Mouse (Mus musculus): ENCODE measurements around the gene Phf8. TPM values are rescaled to one million over a fixed set of nuclear protein-coding genes. Genes with fewer than 3 reads are reported as not detected.

Gene Phf8
- polyA plus RNA-seq, 1 experiment from 2014 or later, result 16.8 TPM

GRCm38 (mm10) chrX:151520127-151520457 lies 380 bp upstream of the Phf8 start:
- 9% methylated on average over 15 of the region's 17 CpGs for WGBS
- no peak for DNase-seq (ENCODE audit: low spot score)
- no peaks in the 10 kb centered on the region for H3K27me3 ChIP-seq (ENCODE audit: control insufficient read depth, insufficient read depth, low read length)
- H3K27ac ChIP-seq, result peak overlapping the region; percentile 98
- no peaks in the 10 kb centered on the region for H3K9me3 ChIP-seq (ENCODE audit: control insufficient read depth, low read length)
- no peaks in the 10 kb centered on the region for H3K36me3 ChIP-seq (replicated peaks; ENCODE audit: control insufficient read depth, insufficient read depth)
- H3K4me2 ChIP-seq (replicated peaks), result peak overlapping the region; percentile 46
- H3K4me1 ChIP-seq (replicated peaks; ENCODE audit: control insufficient read depth, insufficient read depth, low read length), result 0 out of 2 replicates have a peak, but pooled peaks cover 3% of the 10 kb centered on the region
- peak overlapping the region; percentile 50 for H3K4me3 ChIP-seq (replicated peaks; ENCODE audit: low read length)
- ATAC-seq (ENCODE audit: low FRiP score), result no peak
- peak overlapping the region; percentile 62 for H3K9ac ChIP-seq

GRCm38 (mm10) chrX:151521786-151522522 lies 1.5 kb downstream of the Phf8 start:
- Histone ChIP-seq H3K9me3 (ENCODE audit: control insufficient read depth, low read length) (no peaks in the 10 kb centered on the region), H3K27ac (peak overlapping the region; percentile 98), H3K4me2 (replicated peaks) (peak overlapping the region; percentile 52), H3K27me3 (ENCODE audit: control insufficient read depth, insufficient read depth, low read length) (no peaks in the 10 kb centered on the region), H3K9ac (peak overlapping the region; percentile 79), H3K36me3 (replicated peaks; ENCODE audit: control insufficient read depth, insufficient read depth) (no peaks in the 10 kb centered on the region), H3K4me1 (replicated peaks; ENCODE audit: control insufficient read depth, insufficient read depth, low read length) (0 out of 2 replicates have a peak, but pooled peaks cover 3% of the 10 kb centered on the region), H3K4me3 (replicated peaks; ENCODE audit: low read length) (peak overlapping the region; percentile 50)
- DNase-seq (ENCODE audit: low spot score) (peak; percentile 24), ATAC-seq (ENCODE audit: low FRiP score) (no peak)
- WGBS, result 16% methylated on average over 25 of the region's 25 CpGs

- peaks cover 34% of the 10 kb centered on the region for H3K36me3 ChIP-seq (replicated peaks; ENCODE audit: control insufficient read depth, insufficient read depth)
- H3K4me1 ChIP-seq (replicated peaks; ENCODE audit: control insufficient read depth, insufficient read depth, low read length), result no peaks in the 10 kb centered on the region
- H3K9me3 ChIP-seq (ENCODE audit: control insufficient read depth, low read length), result no peaks in the 10 kb centered on the region
- H3K27ac ChIP-seq, result no peak overlapping the region
- no peak overlapping the region for H3K4me3 ChIP-seq (replicated peaks; ENCODE audit: low read length)
- no peaks in the 10 kb centered on the region for H3K27me3 ChIP-seq (ENCODE audit: control insufficient read depth, insufficient read depth, low read length)
- ATAC-seq (ENCODE audit: low FRiP score), result no peak
- WGBS, result 93% methylated on average over 4 of the region's 4 CpGs
- H3K4me2 ChIP-seq (replicated peaks), result no peak overlapping the region
- DNase-seq (ENCODE audit: low spot score), result no peak
- no peak overlapping the region for H3K9ac ChIP-seq
Observed at GRCm38 (mm10) chrX:151553356-151553755, 32.9 kb downstream of the Phf8 start.

- H3K4me1 ChIP-seq (replicated peaks; ENCODE audit: control insufficient read depth, insufficient read depth, low read length), result no peaks in the 10 kb centered on the region
- DNase-seq (ENCODE audit: low spot score), result no peak
- H3K9me3 ChIP-seq (ENCODE audit: control insufficient read depth, low read length), result no peaks in the 10 kb centered on the region
- no peak overlapping the region for H3K27ac ChIP-seq
- WGBS, result 97% methylated on average over 1 of the region's 1 CpGs
- no peak overlapping the region for H3K9ac ChIP-seq
- no peak for ATAC-seq (ENCODE audit: low FRiP score)
- H3K4me3 ChIP-seq (replicated peaks; ENCODE audit: low read length), result no peak overlapping the region
- peaks cover 26% of the 10 kb centered on the region for H3K36me3 ChIP-seq (replicated peaks; ENCODE audit: control insufficient read depth, insufficient read depth)
- no peaks in the 10 kb centered on the region for H3K27me3 ChIP-seq (ENCODE audit: control insufficient read depth, insufficient read depth, low read length)
- no peak overlapping the region for H3K4me2 ChIP-seq (replicated peaks)
Observed at GRCm38 (mm10) chrX:151575166-151575565, 54.7 kb downstream of the Phf8 start.

- no peak for ATAC-seq (ENCODE audit: low FRiP score)
- 78% methylated on average over 2 of the region's 2 CpGs for WGBS
- Histone ChIP-seq H3K4me2 (replicated peaks) (no peak overlapping the region), H3K36me3 (replicated peaks; ENCODE audit: control insufficient read depth, insufficient read depth) (no peaks in the 10 kb centered on the region), H3K27ac (no peak overlapping the region), H3K9ac (no peak overlapping the region), H3K27me3 (ENCODE audit: control insufficient read depth, insufficient read depth, low read length) (no peaks in the 10 kb centered on the region), H3K4me3 (replicated peaks; ENCODE audit: low read length) (no peak overlapping the region), H3K9me3 (ENCODE audit: control insufficient read depth, low read length) (no peaks in the 10 kb centered on the region), H3K4me1 (replicated peaks; ENCODE audit: control insufficient read depth, insufficient read depth, low read length) (no peaks in the 10 kb centered on the region)
- DNase-seq (ENCODE audit: low spot score), result no peak
Observed at GRCm38 (mm10) chrX:151643386-151643785, 122.9 kb downstream of the Phf8 start.

GRCm38 (mm10) chrX:151653744-151654143 lies 133.3 kb downstream of the Phf8 start:
- H3K4me2 ChIP-seq (replicated peaks), result no peak overlapping the region
- no peaks in the 10 kb centered on the region for H3K9me3 ChIP-seq (ENCODE audit: control insufficient read depth, low read length)
- H3K4me3 ChIP-seq (replicated peaks; ENCODE audit: low read length), result no peak overlapping the region
- WGBS, result 57% methylated on average over 2 of the region's 2 CpGs
- DNase-seq (ENCODE audit: low spot score), result no peak
- H3K4me1 ChIP-seq (replicated peaks; ENCODE audit: control insufficient read depth, insufficient read depth, low read length), result no peaks in the 10 kb centered on the region
- no peak overlapping the region for H3K27ac ChIP-seq
- H3K9ac ChIP-seq, result no peak overlapping the region
- H3K36me3 ChIP-seq (replicated peaks; ENCODE audit: control insufficient read depth, insufficient read depth), result no peaks in the 10 kb centered on the region
- no peak for ATAC-seq (ENCODE audit: low FRiP score)
- H3K27me3 ChIP-seq (ENCODE audit: control insufficient read depth, insufficient read depth, low read length), result no peaks in the 10 kb centered on the region; the same call in 1 of the 2 replicates

GRCm38 (mm10) chrX:151674492-151675171 lies 154.2 kb downstream of the Phf8 start:
- H3K4me1 ChIP-seq (replicated peaks; ENCODE audit: control insufficient read depth, insufficient read depth, low read length), result no peaks in the 10 kb centered on the region
- no peaks in the 10 kb centered on the region for H3K9me3 ChIP-seq (ENCODE audit: control insufficient read depth, low read length)
- H3K4me3 ChIP-seq (replicated peaks; ENCODE audit: low read length), result no peak overlapping the region
- WGBS, result 80% methylated on average over 5 of the region's 5 CpGs
- DNase-seq (ENCODE audit: low spot score) (no peak), ATAC-seq (ENCODE audit: low FRiP score) (no peak)
- no peak overlapping the region for H3K4me2 ChIP-seq (replicated peaks)
- no peak overlapping the region for H3K9ac ChIP-seq
- no peak overlapping the region for H3K27ac ChIP-seq
- no peaks in the 10 kb centered on the region for H3K27me3 ChIP-seq (ENCODE audit: control insufficient read depth, insufficient read depth, low read length)
- no peaks in the 10 kb centered on the region for H3K36me3 ChIP-seq (replicated peaks; ENCODE audit: control insufficient read depth, insufficient read depth)

Other genes with a start within 250 kb of the Phf8 start
- gene Fam120c, start 176.5 kb upstream of the Phf8 start, polyA plus RNA-seq (2014; fragmentation: Nextera tagmentation; extraction: Ambion mirVana), result 9.5 and 10.2 TPM in 2 replicates

Data from hindbrain, embryonic 14.5 days (tissue).